Mouse (Mus musculus): ENCODE results near the gene Dennd1b. TPM values are rescaled to one million over a fixed set of nuclear protein-coding genes. Genes with fewer than 3 reads are reported as not detected.

The Dennd1b gene
- polyA plus RNA-seq, 1 experiment from 2014 or later, result 7.4 TPM

GRCm38 (mm10) chr1:139090744-139091143 is 127.5 kb downstream of the Dennd1b start:
- Histone ChIP-seq H3K36me3 (no peaks in the 10 kb centered on the region), H3K9me3 (no peaks in the 10 kb centered on the region), H3K4me3 (no peak overlapping the region), H3K27ac (no peak overlapping the region), H3K9ac (no peak overlapping the region), H3K27me3 (no peaks in the 10 kb centered on the region), H3K4me2 (no peak overlapping the region), H3K4me1 (no peaks in the 10 kb centered on the region)
- WGBS, result 69% methylated on average over 3 of the region's 3 CpGs
- no peak for ATAC-seq (ENCODE audit: insufficient number of reproducible peaks, insufficient read depth, low FRiP score, low TSS enrichment, low read depth)

GRCm38 (mm10) chr1:139091701-139092100 is 128.5 kb downstream of the Dennd1b start:
- Histone ChIP-seq H3K4me1 (no peaks in the 10 kb centered on the region), H3K27me3 (no peaks in the 10 kb centered on the region), H3K36me3 (no peaks in the 10 kb centered on the region), H3K4me3 (no peak overlapping the region), H3K9me3 (no peaks in the 10 kb centered on the region), H3K4me2 (no peak overlapping the region), H3K9ac (no peak overlapping the region), H3K27ac (no peak overlapping the region)
- 85% methylated on average over 6 of the region's 6 CpGs for WGBS
- ATAC-seq (ENCODE audit: insufficient number of reproducible peaks, insufficient read depth, low FRiP score, low TSS enrichment, low read depth), result no peak

DNA sequence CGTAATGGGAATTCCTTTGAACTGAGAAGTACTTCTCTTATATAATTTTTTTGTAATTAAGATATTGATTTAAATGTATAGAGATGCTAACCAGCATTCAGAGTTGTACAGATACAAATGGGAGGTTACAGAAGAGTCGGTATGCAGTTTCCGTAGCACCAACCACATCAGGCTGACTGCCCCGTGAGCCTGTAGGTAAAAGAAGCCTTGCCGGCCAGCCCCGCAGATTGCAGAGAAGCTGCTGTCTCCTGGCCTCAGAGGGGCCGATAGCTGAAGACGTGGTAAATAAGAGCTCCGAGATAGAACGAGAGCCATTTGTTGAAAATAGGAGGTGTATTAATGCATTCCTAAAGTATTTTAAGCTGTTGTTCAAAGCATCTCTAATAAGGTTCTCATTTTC is 128.9 kb downstream of the Dennd1b start:
- Histone ChIP-seq H3K36me3 (no peaks in the 10 kb centered on the region), H3K27ac (no peak overlapping the region), H3K9ac (no peak overlapping the region), H3K27me3 (no peaks in the 10 kb centered on the region), H3K4me2 (no peak overlapping the region), H3K9me3 (no peaks in the 10 kb centered on the region), H3K4me3 (no peak overlapping the region), H3K4me1 (no peaks in the 10 kb centered on the region)
- ATAC-seq (ENCODE audit: insufficient number of reproducible peaks, insufficient read depth, low FRiP score, low TSS enrichment, low read depth), result no peak
- WGBS, result 39% methylated on average over 10 of the region's 10 CpGs

GRCm38 (mm10) chr1:139092722-139093121 is 129.5 kb downstream of the Dennd1b start:
- Histone ChIP-seq H3K9me3 (no peaks in the 10 kb centered on the region), H3K27me3 (no peaks in the 10 kb centered on the region), H3K4me3 (no peak overlapping the region), H3K36me3 (no peaks in the 10 kb centered on the region), H3K27ac (no peak overlapping the region), H3K9ac (no peak overlapping the region), H3K4me1 (no peaks in the 10 kb centered on the region), H3K4me2 (no peak overlapping the region)
- WGBS, result 64% methylated on average over 4 of the region's 4 CpGs
- no peak for ATAC-seq (ENCODE audit: insufficient number of reproducible peaks, insufficient read depth, low FRiP score, low TSS enrichment, low read depth)

DNA sequence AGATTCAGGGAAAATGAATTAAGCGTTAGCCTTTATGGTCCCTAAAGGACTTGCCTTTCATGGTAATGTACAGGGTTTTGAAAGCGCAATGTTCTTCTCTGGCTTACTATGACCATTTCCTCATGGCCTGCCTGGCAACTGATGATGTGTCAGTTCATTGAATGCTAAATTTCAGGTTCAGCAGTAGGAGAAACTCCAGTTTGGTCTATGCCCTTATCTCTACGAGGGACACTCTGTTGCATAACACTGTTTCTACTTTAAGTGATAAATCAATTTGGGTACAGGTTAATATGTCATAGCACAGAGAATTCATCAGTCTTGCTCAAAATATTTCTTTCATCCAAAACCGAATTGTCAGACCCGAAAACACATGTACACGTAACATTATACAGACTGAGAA is 133.1 kb downstream of the Dennd1b start:
- Histone ChIP-seq H3K27me3 (no peaks in the 10 kb centered on the region), H3K4me1 (no peaks in the 10 kb centered on the region), H3K4me2 (no peak overlapping the region), H3K9me3 (no peaks in the 10 kb centered on the region), H3K27ac (no peak overlapping the region), H3K4me3 (no peak overlapping the region), H3K36me3 (no peaks in the 10 kb centered on the region), H3K9ac (no peak overlapping the region)
- ATAC-seq (ENCODE audit: insufficient number of reproducible peaks, insufficient read depth, low FRiP score, low TSS enrichment, low read depth), result no peak
- WGBS, result 90% methylated on average over 6 of the region's 6 CpGs

- Histone ChIP-seq H3K27ac (no peak overlapping the region), H3K4me2 (no peak overlapping the region), H3K9me3 (no peaks in the 10 kb centered on the region), H3K36me3 (0 out of 2 replicates have a peak, but pooled peaks cover 3% of the 10 kb centered on the region), H3K27me3 (no peaks in the 10 kb centered on the region), H3K4me3 (no peak overlapping the region), H3K4me1 (no peaks in the 10 kb centered on the region), H3K9ac (no peak overlapping the region)
- no peak for ATAC-seq (ENCODE audit: insufficient number of reproducible peaks, insufficient read depth, low FRiP score, low TSS enrichment, low read depth)
- whole genome bisulfite sequencing, result 89% methylated on average over 4 of the region's 4 CpGs
These were observed 134.9 kb downstream of the Dennd1b start for GRCm38 (mm10) chr1:139098088-139098487.

GRCm38 (mm10) chr1:139101725-139102124 is 138.5 kb downstream of the Dennd1b start:
- H3K27ac ChIP-seq, result no peak overlapping the region
- no peaks in the 10 kb centered on the region for H3K4me1 ChIP-seq
- no peaks in the 10 kb centered on the region for H3K9me3 ChIP-seq
- no peak overlapping the region for H3K9ac ChIP-seq
- ATAC-seq (ENCODE audit: insufficient number of reproducible peaks, insufficient read depth, low FRiP score, low TSS enrichment, low read depth), result no peak
- 80% methylated on average over 9 of the region's 9 CpGs for WGBS
- no peak overlapping the region for H3K4me3 ChIP-seq
- H3K4me2 ChIP-seq, result no peak overlapping the region
- H3K27me3 ChIP-seq, result no peaks in the 10 kb centered on the region
- peaks cover 9% of the 10 kb centered on the region; the same call in 1 of the 2 replicates for H3K36me3 ChIP-seq

DNA sequence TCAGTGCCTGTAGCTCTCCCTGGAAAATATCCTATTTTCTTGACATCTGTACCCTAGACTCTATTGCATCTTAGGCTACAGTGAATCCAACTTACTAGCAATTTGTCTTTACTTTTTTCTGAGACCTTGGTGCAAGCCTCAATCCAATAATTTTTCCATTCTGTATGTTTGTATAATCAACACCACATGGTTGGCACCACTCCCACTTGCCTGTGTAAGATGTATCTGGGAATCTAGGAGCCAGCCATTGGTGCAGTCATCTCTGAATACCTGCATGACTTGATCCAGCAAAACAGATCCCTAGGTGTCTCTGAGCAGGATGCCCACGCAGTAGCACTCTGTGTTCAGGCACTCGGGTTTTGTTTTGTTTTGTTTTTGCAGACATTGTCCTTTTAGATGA is 145.0 kb downstream of the Dennd1b start:
- Histone ChIP-seq H3K36me3 (peaks cover 5% of the 10 kb centered on the region; the same call in 1 of the 2 replicates), H3K9ac (no peak overlapping the region), H3K27me3 (no peaks in the 10 kb centered on the region), H3K4me1 (peaks cover 9% of the 10 kb centered on the region; the same call in 1 of the 2 replicates), H3K27ac (no peak overlapping the region), H3K4me2 (no peak overlapping the region), H3K4me3 (no peak overlapping the region), H3K9me3 (no peaks in the 10 kb centered on the region)
- WGBS, result 70% methylated on average over 2 of the region's 2 CpGs
- ATAC-seq (ENCODE audit: insufficient number of reproducible peaks, insufficient read depth, low FRiP score, low TSS enrichment, low read depth), result no peak

- no peaks in the 10 kb centered on the region for H3K9me3 ChIP-seq
- ATAC-seq (ENCODE audit: insufficient number of reproducible peaks, insufficient read depth, low FRiP score, low TSS enrichment, low read depth), result no peak
- H3K4me2 ChIP-seq, result no peak overlapping the region
- 94% methylated on average over 8 of the region's 8 CpGs for WGBS
- H3K4me1 ChIP-seq, result no peaks in the 10 kb centered on the region
- H3K4me3 ChIP-seq, result no peak overlapping the region
- no peak overlapping the region for H3K9ac ChIP-seq
- H3K27me3 ChIP-seq, result no peaks in the 10 kb centered on the region
- H3K27ac ChIP-seq, result no peak overlapping the region
- H3K36me3 ChIP-seq, result no peaks in the 10 kb centered on the region
These were observed 159.4 kb downstream of the Dennd1b start for GRCm38 (mm10) chr1:139122626-139123025.

GRCm38 (mm10) chr1:139139644-139140043 is 176.4 kb downstream of the Dennd1b start:
- ATAC-seq (ENCODE audit: insufficient number of reproducible peaks, insufficient read depth, low FRiP score, low TSS enrichment, low read depth), result no peak
- H3K9ac ChIP-seq, result no peak overlapping the region
- H3K36me3 ChIP-seq, result 0 out of 2 replicates have a peak, but pooled peaks cover 4% of the 10 kb centered on the region
- H3K9me3 ChIP-seq, result no peaks in the 10 kb centered on the region
- no peak overlapping the region for H3K27ac ChIP-seq
- H3K4me1 ChIP-seq, result no peaks in the 10 kb centered on the region
- H3K4me3 ChIP-seq, result no peak overlapping the region
- 66% methylated on average over 1 of the region's 1 CpGs for WGBS
- H3K4me2 ChIP-seq, result no peak overlapping the region
- H3K27me3 ChIP-seq, result no peaks in the 10 kb centered on the region

- ATAC-seq (ENCODE audit: insufficient number of reproducible peaks, insufficient read depth, low FRiP score, low TSS enrichment, low read depth), result no peak
- no peak overlapping the region for H3K27ac ChIP-seq
- 0 out of 2 replicates have a peak, but pooled peaks cover 4% of the 10 kb centered on the region for H3K36me3 ChIP-seq
- H3K4me3 ChIP-seq, result no peak overlapping the region
- H3K4me2 ChIP-seq, result no peak overlapping the region
- no peaks in the 10 kb centered on the region for H3K27me3 ChIP-seq
- WGBS, result 89% methylated on average over 1 of the region's 2 CpGs
- H3K9ac ChIP-seq, result no peak overlapping the region
- H3K9me3 ChIP-seq, result no peaks in the 10 kb centered on the region
- H3K4me1 ChIP-seq, result no peaks in the 10 kb centered on the region
These were observed 182.3 kb downstream of the Dennd1b start for GRCm38 (mm10) chr1:139145516-139145915.

- no peaks in the 10 kb centered on the region for H3K9me3 ChIP-seq
- no peaks in the 10 kb centered on the region for H3K4me1 ChIP-seq
- no peak overlapping the region for H3K9ac ChIP-seq
- ATAC-seq (ENCODE audit: insufficient number of reproducible peaks, insufficient read depth, low FRiP score, low TSS enrichment, low read depth), result no peak
- no peak overlapping the region for H3K27ac ChIP-seq
- no peaks in the 10 kb centered on the region for H3K27me3 ChIP-seq
- 88% methylated on average over 3 of the region's 3 CpGs for WGBS
- H3K36me3 ChIP-seq, result 0 out of 2 replicates have a peak, but pooled peaks cover 4% of the 10 kb centered on the region
- no peak overlapping the region for H3K4me2 ChIP-seq
- no peak overlapping the region for H3K4me3 ChIP-seq
These were observed 183.1 kb downstream of the Dennd1b start for GRCm38 (mm10) chr1:139146306-139146705.

- H3K4me2 ChIP-seq, result no peak overlapping the region
- no peaks in the 10 kb centered on the region for H3K9me3 ChIP-seq
- no peaks in the 10 kb centered on the region for H3K36me3 ChIP-seq
- WGBS, result 76% methylated on average over 2 of the region's 2 CpGs
- no peak overlapping the region for H3K27ac ChIP-seq
- H3K4me3 ChIP-seq, result no peak overlapping the region
- H3K4me1 ChIP-seq, result no peaks in the 10 kb centered on the region
- H3K27me3 ChIP-seq, result no peaks in the 10 kb centered on the region
- no peak overlapping the region for H3K9ac ChIP-seq
- no peak for ATAC-seq (ENCODE audit: insufficient number of reproducible peaks, insufficient read depth, low FRiP score, low TSS enrichment, low read depth)
These were observed 189.8 kb downstream of the Dennd1b start for GRCm38 (mm10) chr1:139153006-139153405.
